Comparison of ENCODE assay signal across 8 mouse cellular contexts in genomic region chr7:73606677-73607449, GRCm38 (mm10).
DNase-seq lines count a peak whose midpoint lies in the region; ATAC-seq and TF ChIP-seq lines count a peak whose summit lies in the region.

No protein-coding gene starts in this region.

- no peaks in the 10 kb centered on the region for H3K79me3 ChIP-seq in C2C12 (ENCODE audit: low read depth)

- no peaks in the 10 kb centered on the region for H3K27me3 ChIP-seq in C2C12 (ENCODE audit: control insufficient read depth, insufficient read depth, insufficient read length)
- no peaks in the 10 kb centered on the region for H3K27me3 ChIP-seq in embryonic facial prominence, embryonic 15.5 days
- H3K27me3 ChIP-seq in kidney, embryonic 14.5 days (ENCODE audit: control insufficient read depth, insufficient read depth, low read length): no peaks in the 10 kb centered on the region
- H3K27me3 ChIP-seq in liver, adult 2 months (ENCODE audit: control insufficient read depth, insufficient read depth, low read length): no peaks in the 10 kb centered on the region

- 2% methylated on average over 30 of the region's 30 CpGs for WGBS in embryonic facial prominence, embryonic 15.5 days
- 3% methylated on average over 30 of the region's 30 CpGs for WGBS in kidney, embryonic 14.5 days
- 3% methylated on average over 30 of the region's 30 CpGs for WGBS in liver, adult 2 months

- H3K4me2 ChIP-seq in embryonic facial prominence, embryonic 15.5 days (replicated peaks): peak overlapping the region; percentile 50
- H3K4me2 ChIP-seq in kidney, embryonic 14.5 days (replicated peaks; ENCODE audit: low read depth, low read length): peak overlapping the region; percentile 43

- H3K9me3 ChIP-seq in embryonic facial prominence, embryonic 15.5 days (replicated peaks): no peaks in the 10 kb centered on the region
- no peaks in the 10 kb centered on the region for H3K9me3 ChIP-seq in kidney, embryonic 14.5 days (ENCODE audit: control insufficient read depth, low read length)

- H3K36me3 ChIP-seq in C2C12 (ENCODE audit: control insufficient read depth, insufficient read depth): no peaks in the 10 kb centered on the region
- no peaks in the 10 kb centered on the region for H3K36me3 ChIP-seq in embryonic facial prominence, embryonic 15.5 days
- H3K36me3 ChIP-seq in kidney, embryonic 14.5 days (ENCODE audit: control insufficient read depth, insufficient read depth, low read length): no peaks in the 10 kb centered on the region
- H3K36me3 ChIP-seq in liver, adult 2 months (ENCODE audit: control insufficient read depth, insufficient read depth, low read length): no peaks in the 10 kb centered on the region

- peaks cover 11% of the 10 kb centered on the region for H3K4me1 ChIP-seq in bone marrow macrophage, adult 2 months (ENCODE audit: control insufficient read depth, insufficient read depth, low read length)
- H3K4me1 ChIP-seq in embryonic facial prominence, embryonic 15.5 days: peaks cover 5% of the 10 kb centered on the region; the same call in 1 of the 2 replicates
- no peaks in the 10 kb centered on the region for H3K4me1 ChIP-seq in kidney, embryonic 14.5 days (ENCODE audit: control insufficient read depth, insufficient read depth, low read length)
- H3K4me1 ChIP-seq in liver, adult 2 months (ENCODE audit: control insufficient read depth, insufficient read depth, low read length): 0 out of 2 replicates have a peak, but pooled peaks cover 2% of the 10 kb centered on the region

- peak; percentile 97 for ATAC-seq in embryonic facial prominence, embryonic 15.5 days (ENCODE audit: insufficient number of reproducible peaks, low FRiP score, low TSS enrichment, low read depth)
- peak; percentile 96 for ATAC-seq in kidney, embryonic 14.5 days (ENCODE audit: low FRiP score, low TSS enrichment)
- ATAC-seq in monocyte, adult 5-6 weeks (replicated peaks; ENCODE audit: insufficient number of reproducible peaks, low FRiP score, low TSS enrichment, poor library complexity, severe bottlenecking): peak; percentile 86

- TF ChIP-seq CTCF in C2C12 (IDR thresholded peaks at IDR 0.05; ENCODE audit: control insufficient read depth, insufficient read depth, insufficient read length): no peak
- no peak for TF ChIP-seq CTCF in bone marrow macrophage, adult 2 months (IDR thresholded peaks at IDR 0.05; ENCODE audit: low read depth, low read length)
- TF ChIP-seq CTCF in liver, adult 2 months (IDR thresholded peaks at IDR 0.05; ENCODE audit: low read depth, low read length): no peak

- H3K4me3 ChIP-seq in C2C12 (ENCODE audit: insufficient read depth, poor library complexity, severe bottlenecking): no peak overlapping the region
- peak overlapping the region; percentile 48 for H3K4me3 ChIP-seq in bone marrow macrophage, adult 2 months (ENCODE audit: insufficient read depth, low read length)
- H3K4me3 ChIP-seq in embryonic facial prominence, embryonic 15.5 days (replicated peaks): peak overlapping the region; percentile 40
- peak overlapping the region; percentile 34 for H3K4me3 ChIP-seq in kidney, embryonic 14.5 days (ENCODE audit: low read length)
- H3K4me3 ChIP-seq in liver, adult 2 months (ENCODE audit: insufficient read depth, low read depth, low read length): peak overlapping the region; percentile 38

- no peak for TF ChIP-seq POLR2A in bone marrow macrophage, adult 2 months (IDR thresholded peaks at IDR 0.05; ENCODE audit: borderline replicate concordance, low read depth, low read length)
- TF ChIP-seq POLR2A in liver, adult 2 months (IDR thresholded peaks at IDR 0.05; ENCODE audit: extremely low read depth, insufficient read depth, low read length): 0 out of 2 replicates have a peak, but pooled peaks have one; percentile 37

- H3K79me2 ChIP-seq in C2C12 (ENCODE audit: control insufficient read depth, insufficient read depth): no peaks in the 10 kb centered on the region
- H3K79me2 ChIP-seq in liver, adult 2 months (ENCODE audit: control insufficient read depth, insufficient read depth, low read length): no peaks in the 10 kb centered on the region

- peak; percentile 93 to 94 for DNase-seq in heart, adult 9 months (ENCODE audit: low spot score in 2 of 2)
- peak; percentile 88 for DNase-seq in liver, adult 2 months (ENCODE audit: extremely low read depth, low read depth, low spot score)
- peak; percentile 95 to 97 for DNase-seq in spleen, postnatal 36 days (ENCODE audit: low spot score in 2 of 2)

- H3K27ac ChIP-seq in bone marrow macrophage, adult 2 months (ENCODE audit: insufficient read depth, low read depth, low read length): peak overlapping the region; percentile 88
- H3K27ac ChIP-seq in embryonic facial prominence, embryonic 15.5 days (replicated peaks): peak overlapping the region; percentile 93
- peak overlapping the region; percentile 91 for H3K27ac ChIP-seq in kidney, embryonic 14.5 days (ENCODE audit: low read depth, low read length)
- peak overlapping the region; percentile 98 for H3K27ac ChIP-seq in liver, adult 2 months (replicated peaks; ENCODE audit: insufficient read depth, low read depth, low read length)

- peak overlapping the region; percentile 43 for H3ac ChIP-seq in C2C12 (ENCODE audit: control insufficient read depth, insufficient read length, low read depth)

- H3K9ac ChIP-seq in embryonic facial prominence, embryonic 15.5 days: peak overlapping the region; percentile 39; the same call in 1 of the 2 replicates
- peak overlapping the region; percentile 51 for H3K9ac ChIP-seq in kidney, embryonic 14.5 days (ENCODE audit: low read depth, low read length)
- H3K9ac ChIP-seq in liver, adult 2 months (ENCODE audit: low read depth, low read length): peak overlapping the region; percentile 63

TF ChIP-seq in C2C12, 6 proteins besides CTCF, POLR2A, EP300 and RAD21:
- TF ChIP-seq MYOG (IDR thresholded peaks at IDR 0.05; ENCODE audit: control insufficient read depth, extremely low read depth, insufficient read length): no peak
- no peak for TF ChIP-seq USF1 (IDR thresholded peaks at IDR 0.05; ENCODE audit: low read depth)
- TF ChIP-seq CEBPB (IDR thresholded peaks at IDR 0.05; ENCODE audit: low read depth): no peak
- no peak for TF ChIP-seq MAX (IDR thresholded peaks at IDR 0.05)
- TF ChIP-seq MYOD1 (IDR thresholded peaks at IDR 0.05; ENCODE audit: control insufficient read depth, insufficient read length, low read depth): no peak
- TF ChIP-seq FOSL1 (IDR thresholded peaks at IDR 0.05; ENCODE audit: insufficient read depth, low read length, poor library complexity, severe bottlenecking): no peak
TF ChIP-seq in C2C12: peak in this region for 0.
